Mouse (Mus musculus): ENCODE data around the gene Mrpl11. TPM values are rescaled to one million over a fixed set of nuclear protein-coding genes. Genes with fewer than 3 reads are reported as not detected.

Mrpl11 gene
- polyA plus RNA-seq, 1 experiment, result 76.0 TPM

- H3K4me1 ChIP-seq (ENCODE audit: control insufficient read depth, insufficient read depth, low read length), result no peaks in the 10 kb centered on the region
- H3K36me3 ChIP-seq (ENCODE audit: control insufficient read depth, insufficient read depth, low read length), result no peaks in the 10 kb centered on the region; the same call in 1 of the 2 replicates
- no peak overlapping the region for H3K27ac ChIP-seq (ENCODE audit: control insufficient read depth, insufficient read depth, low read depth, low read length)
- H3K4me3 ChIP-seq (ENCODE audit: control insufficient read depth, low read depth, low read length), result no peak overlapping the region
- H3K27me3 ChIP-seq (ENCODE audit: control insufficient read depth, insufficient read depth, low read length), result no peaks in the 10 kb centered on the region
- TF ChIP-seq CTCF (IDR thresholded peaks at IDR 0.05; ENCODE audit: control insufficient read depth, insufficient read depth, insufficient replicate concordance, low read depth, low read length) (no peak), POLR2A (IDR thresholded peaks at IDR 0.05; ENCODE audit: control insufficient read depth, low read depth, low read length) (no peak)
Observed at GRCm38 (mm10) chr19:4968236-4968635, 6.3 kb downstream of the Mrpl11 start.

- Histone ChIP-seq H3K27ac (ENCODE audit: control insufficient read depth, insufficient read depth, low read depth, low read length) (no peak overlapping the region), H3K36me3 (ENCODE audit: control insufficient read depth, insufficient read depth, low read length) (no peaks in the 10 kb centered on the region), H3K27me3 (ENCODE audit: control insufficient read depth, insufficient read depth, low read length) (no peaks in the 10 kb centered on the region), H3K4me1 (ENCODE audit: control insufficient read depth, insufficient read depth, low read length) (peaks cover 3% of the 10 kb centered on the region), H3K4me3 (ENCODE audit: control insufficient read depth, low read depth, low read length) (no peak overlapping the region)
- TF ChIP-seq POLR2A (IDR thresholded peaks at IDR 0.05; ENCODE audit: control insufficient read depth, low read depth, low read length) (no peak), CTCF (IDR thresholded peaks at IDR 0.05; ENCODE audit: control insufficient read depth, insufficient read depth, insufficient replicate concordance, low read depth, low read length) (peak; percentile 51; the same call in 1 of the 2 replicates)
Observed at GRCm38 (mm10) chr19:4981767-4982166, 19.8 kb downstream of the Mrpl11 start.

- TF ChIP-seq POLR2A (IDR thresholded peaks at IDR 0.05; ENCODE audit: control insufficient read depth, low read depth, low read length) (no peak), CTCF (IDR thresholded peaks at IDR 0.05; ENCODE audit: control insufficient read depth, insufficient read depth, insufficient replicate concordance, low read depth, low read length) (peak; percentile 40; the same call in 1 of the 2 replicates)
- H3K27me3 ChIP-seq (ENCODE audit: control insufficient read depth, insufficient read depth, low read length), result no peaks in the 10 kb centered on the region
- no peaks in the 10 kb centered on the region for H3K36me3 ChIP-seq (ENCODE audit: control insufficient read depth, insufficient read depth, low read length)
- H3K4me3 ChIP-seq (ENCODE audit: control insufficient read depth, low read depth, low read length), result no peak overlapping the region
- peaks cover 15% of the 10 kb centered on the region for H3K4me1 ChIP-seq (ENCODE audit: control insufficient read depth, insufficient read depth, low read length)
- H3K27ac ChIP-seq (ENCODE audit: control insufficient read depth, insufficient read depth, low read depth, low read length), result no peak overlapping the region
Observed at GRCm38 (mm10) chr19:4989013-4989412, 27.1 kb downstream of the Mrpl11 start.

- Histone ChIP-seq H3K4me3 (ENCODE audit: control insufficient read depth, low read depth, low read length) (peak overlapping the region; percentile 35; the same call in 1 of the 2 replicates), H3K27me3 (ENCODE audit: control insufficient read depth, insufficient read depth, low read length) (no peaks in the 10 kb centered on the region), H3K4me1 (ENCODE audit: control insufficient read depth, insufficient read depth, low read length) (peaks cover 12% of the 10 kb centered on the region), H3K36me3 (ENCODE audit: control insufficient read depth, insufficient read depth, low read length) (no peaks in the 10 kb centered on the region), H3K27ac (ENCODE audit: control insufficient read depth, insufficient read depth, low read depth, low read length) (no peak overlapping the region)
- TF ChIP-seq POLR2A (IDR thresholded peaks at IDR 0.05; ENCODE audit: control insufficient read depth, low read depth, low read length) (no peak), CTCF (IDR thresholded peaks at IDR 0.05; ENCODE audit: control insufficient read depth, insufficient read depth, insufficient replicate concordance, low read depth, low read length) (no peak)
Observed at GRCm38 (mm10) chr19:4989434-4990255, 27.7 kb downstream of the Mrpl11 start.

GRCm38 (mm10) chr19:4990256-4990625 lies 28.3 kb downstream of the Mrpl11 start, which contains the start of gene Npas4:
TSS of gene Npas4 (minus strand) at chr19:4990316.
- no peaks in the 10 kb centered on the region for H3K36me3 ChIP-seq (ENCODE audit: control insufficient read depth, insufficient read depth, low read length)
- H3K4me1 ChIP-seq (ENCODE audit: control insufficient read depth, insufficient read depth, low read length), result peaks cover 12% of the 10 kb centered on the region
- H3K4me3 ChIP-seq (ENCODE audit: control insufficient read depth, low read depth, low read length), result peak within 1 kb of the TSS; percentile 35; the same call in 1 of the 2 replicates
- no peak within 1 kb of the TSS for H3K27ac ChIP-seq (ENCODE audit: control insufficient read depth, insufficient read depth, low read depth, low read length)
- H3K27me3 ChIP-seq (ENCODE audit: control insufficient read depth, insufficient read depth, low read length), result no peaks in the 10 kb centered on the region
- TF ChIP-seq POLR2A (IDR thresholded peaks at IDR 0.05; ENCODE audit: control insufficient read depth, low read depth, low read length), result no peak
- no peak for TF ChIP-seq CTCF (IDR thresholded peaks at IDR 0.05; ENCODE audit: control insufficient read depth, insufficient read depth, insufficient replicate concordance, low read depth, low read length)

- no peak overlapping the region for H3K27ac ChIP-seq (ENCODE audit: control insufficient read depth, insufficient read depth, low read depth, low read length)
- no peak for TF ChIP-seq CTCF (IDR thresholded peaks at IDR 0.05; ENCODE audit: control insufficient read depth, insufficient read depth, insufficient replicate concordance, low read depth, low read length)
- TF ChIP-seq POLR2A (IDR thresholded peaks at IDR 0.05; ENCODE audit: control insufficient read depth, low read depth, low read length), result no peak
- no peaks in the 10 kb centered on the region for H3K27me3 ChIP-seq (ENCODE audit: control insufficient read depth, insufficient read depth, low read length)
- H3K4me3 ChIP-seq (ENCODE audit: control insufficient read depth, low read depth, low read length), result no peak overlapping the region
- peaks cover 12% of the 10 kb centered on the region for H3K4me1 ChIP-seq (ENCODE audit: control insufficient read depth, insufficient read depth, low read length)
- no peaks in the 10 kb centered on the region for H3K36me3 ChIP-seq (ENCODE audit: control insufficient read depth, insufficient read depth, low read length)
Observed at GRCm38 (mm10) chr19:4990716-4991115, 28.8 kb downstream of the Mrpl11 start.

GRCm38 (mm10) chr19:4992371-4992770 lies 30.4 kb downstream of the Mrpl11 start:
- H3K27ac ChIP-seq (ENCODE audit: control insufficient read depth, insufficient read depth, low read depth, low read length), result no peak overlapping the region
- no peak overlapping the region for H3K4me3 ChIP-seq (ENCODE audit: control insufficient read depth, low read depth, low read length)
- TF ChIP-seq CTCF (IDR thresholded peaks at IDR 0.05; ENCODE audit: control insufficient read depth, insufficient read depth, insufficient replicate concordance, low read depth, low read length) (no peak), POLR2A (IDR thresholded peaks at IDR 0.05; ENCODE audit: control insufficient read depth, low read depth, low read length) (no peak)
- no peaks in the 10 kb centered on the region for H3K27me3 ChIP-seq (ENCODE audit: control insufficient read depth, insufficient read depth, low read length)
- H3K36me3 ChIP-seq (ENCODE audit: control insufficient read depth, insufficient read depth, low read length), result no peaks in the 10 kb centered on the region
- H3K4me1 ChIP-seq (ENCODE audit: control insufficient read depth, insufficient read depth, low read length), result peaks cover 12% of the 10 kb centered on the region
